Mouse (Mus musculus): Measurements from ENCODE around the gene Rnf186. TPM values are rescaled to one million over a fixed set of nuclear protein-coding genes. Genes with fewer than 3 reads are reported as not detected.

Rnf186 gene
- polyA plus RNA-seq, 1 experiment from 2014 or later, result not detected

- 47% methylated on average over 2 of the region's 2 CpGs for WGBS
- DNase-seq (ENCODE audit: low spot score), result no peak
- H3K4me3 ChIP-seq, result no peak overlapping the region
- H3K4me1 ChIP-seq, result peaks cover 10% of the 10 kb centered on the region
- no peaks in the 10 kb centered on the region for H3K9me3 ChIP-seq
- no peak overlapping the region for H3K27ac ChIP-seq (replicated peaks)
- no peaks in the 10 kb centered on the region for H3K27me3 ChIP-seq (replicated peaks; ENCODE audit: low read depth, poor library complexity, severe bottlenecking)
- H3K36me3 ChIP-seq (replicated peaks), result no peaks in the 10 kb centered on the region
Measured at GRCm38 (mm10) chr4:139001026-139001425, 34.1 kb downstream of the Rnf186 start.

- H3K27me3 ChIP-seq (replicated peaks; ENCODE audit: low read depth, poor library complexity, severe bottlenecking), result no peaks in the 10 kb centered on the region
- peaks cover 10% of the 10 kb centered on the region for H3K4me1 ChIP-seq
- peak; percentile 18 for DNase-seq (ENCODE audit: low spot score)
- H3K36me3 ChIP-seq (replicated peaks), result no peaks in the 10 kb centered on the region
- no peak overlapping the region for H3K27ac ChIP-seq (replicated peaks)
- WGBS, result 34% methylated on average over 6 of the region's 6 CpGs
- no peak overlapping the region for H3K4me3 ChIP-seq
- H3K9me3 ChIP-seq, result no peaks in the 10 kb centered on the region
Measured at GRCm38 (mm10) chr4:139001433-139001832, 34.5 kb downstream of the Rnf186 start.

GRCm38 (mm10) chr4:139004067-139004466 is 37.2 kb downstream of the Rnf186 start:
- Histone ChIP-seq H3K9me3 (no peaks in the 10 kb centered on the region), H3K27me3 (replicated peaks; ENCODE audit: low read depth, poor library complexity, severe bottlenecking) (no peaks in the 10 kb centered on the region), H3K27ac (replicated peaks) (no peak overlapping the region), H3K4me3 (no peak overlapping the region), H3K36me3 (replicated peaks) (no peaks in the 10 kb centered on the region), H3K4me1 (peaks cover 25% of the 10 kb centered on the region)
- no peak for DNase-seq (ENCODE audit: low spot score)
- WGBS, result 76% methylated on average over 8 of the region's 8 CpGs

- 78% methylated on average over 6 of the region's 6 CpGs for WGBS
- H3K4me3 ChIP-seq, result no peak overlapping the region
- peaks cover 25% of the 10 kb centered on the region for H3K4me1 ChIP-seq
- no peaks in the 10 kb centered on the region for H3K9me3 ChIP-seq
- no peak for DNase-seq (ENCODE audit: low spot score)
- no peaks in the 10 kb centered on the region for H3K36me3 ChIP-seq (replicated peaks)
- H3K27ac ChIP-seq (replicated peaks), result no peak overlapping the region
- H3K27me3 ChIP-seq (replicated peaks; ENCODE audit: low read depth, poor library complexity, severe bottlenecking), result no peaks in the 10 kb centered on the region
Measured at GRCm38 (mm10) chr4:139005214-139005613, 38.3 kb downstream of the Rnf186 start.

GRCm38 (mm10) chr4:139007353-139007752 is 40.4 kb downstream of the Rnf186 start:
- WGBS, result 93% methylated on average over 3 of the region's 3 CpGs
- Histone ChIP-seq H3K36me3 (replicated peaks) (no peaks in the 10 kb centered on the region), H3K27ac (replicated peaks) (no peak overlapping the region), H3K27me3 (replicated peaks; ENCODE audit: low read depth, poor library complexity, severe bottlenecking) (no peaks in the 10 kb centered on the region), H3K9me3 (no peaks in the 10 kb centered on the region), H3K4me3 (no peak overlapping the region), H3K4me1 (peaks cover 15% of the 10 kb centered on the region)
- no peak for DNase-seq (ENCODE audit: low spot score)

- Histone ChIP-seq H3K27ac (replicated peaks) (no peak overlapping the region), H3K9me3 (no peaks in the 10 kb centered on the region), H3K36me3 (replicated peaks) (no peaks in the 10 kb centered on the region), H3K27me3 (replicated peaks; ENCODE audit: low read depth, poor library complexity, severe bottlenecking) (no peaks in the 10 kb centered on the region), H3K4me3 (no peak overlapping the region), H3K4me1 (peaks cover 15% of the 10 kb centered on the region)
- DNase-seq (ENCODE audit: low spot score), result no peak
- WGBS, result 60% methylated on average over 6 of the region's 6 CpGs
Measured at GRCm38 (mm10) chr4:139007981-139008536, 41.1 kb downstream of the Rnf186 start.

GRCm38 (mm10) chr4:139011201-139011702 is 44.3 kb downstream of the Rnf186 start:
- Histone ChIP-seq H3K4me1 (peaks cover 15% of the 10 kb centered on the region), H3K9me3 (0 out of 2 replicates have a peak, but pooled peaks cover 4% of the 10 kb centered on the region), H3K27me3 (replicated peaks; ENCODE audit: low read depth, poor library complexity, severe bottlenecking) (no peaks in the 10 kb centered on the region), H3K4me3 (no peak overlapping the region), H3K36me3 (replicated peaks) (no peaks in the 10 kb centered on the region), H3K27ac (replicated peaks) (no peak overlapping the region)
- DNase-seq (ENCODE audit: low spot score), result no peak
- WGBS, result 95% methylated on average over 13 of the region's 13 CpGs

GRCm38 (mm10) chr4:139013281-139013680 is 46.4 kb downstream of the Rnf186 start:
- Histone ChIP-seq H3K4me1 (peaks cover 2% of the 10 kb centered on the region; the same call in 1 of the 2 replicates), H3K9me3 (0 out of 2 replicates have a peak, but pooled peaks cover 4% of the 10 kb centered on the region), H3K27me3 (replicated peaks; ENCODE audit: low read depth, poor library complexity, severe bottlenecking) (no peaks in the 10 kb centered on the region)

GRCm38 (mm10) chr4:139014793-139015192 is 47.9 kb downstream of the Rnf186 start:
- no peak overlapping the region for H3K4me3 ChIP-seq
- no peak overlapping the region for H3K27ac ChIP-seq (replicated peaks)
- H3K4me1 ChIP-seq, result no peaks in the 10 kb centered on the region
- H3K27me3 ChIP-seq (replicated peaks; ENCODE audit: low read depth, poor library complexity, severe bottlenecking), result no peaks in the 10 kb centered on the region
- 0 out of 2 replicates have a peak, but pooled peaks cover 4% of the 10 kb centered on the region for H3K9me3 ChIP-seq
- DNase-seq (ENCODE audit: low spot score), result no peak
- 78% methylated on average over 6 of the region's 6 CpGs for WGBS
- H3K36me3 ChIP-seq (replicated peaks), result no peaks in the 10 kb centered on the region

More at GRCm38 (mm10) chr4:139013281-139013680, 46.4 kb downstream of the Rnf186 start:
- WGBS, result 92% methylated on average over 11 of the region's 11 CpGs
- no peaks in the 10 kb centered on the region for H3K36me3 ChIP-seq (replicated peaks)
- H3K4me3 ChIP-seq, result no peak overlapping the region
- DNase-seq (ENCODE audit: low spot score), result no peak
- H3K27ac ChIP-seq (replicated peaks), result no peak overlapping the region

Other genes with a start within 250 kb of the Rnf186 start
- gene Pla2g2c, start 242.3 kb upstream of the Rnf186 start, polyA plus RNA-seq (2016; fragmentation: Nextera tagmentation; extraction: Ambion mirVana), result 0.52 and 0.65 TPM in 2 replicates
- 1.3 and 1.4 TPM in 2 replicates for gene Ubxn10, start 229.9 kb upstream of the Rnf186 start, polyA plus RNA-seq (2016; fragmentation: Nextera tagmentation; extraction: Ambion mirVana)
- gene Pla2g2f, start 209.5 kb upstream of the Rnf186 start, polyA plus RNA-seq (2016; fragmentation: Nextera tagmentation; extraction: Ambion mirVana), result not detected in 2 replicates
- gene Pla2g2d, start 191.4 kb upstream of the Rnf186 start, polyA plus RNA-seq (2016; fragmentation: Nextera tagmentation; extraction: Ambion mirVana), result 0.26 and 0.80 TPM in 2 replicates
- gene Pla2g5, start 103.6 kb upstream of the Rnf186 start, polyA plus RNA-seq (2016; fragmentation: Nextera tagmentation; extraction: Ambion mirVana), result 0.34 and 0.60 TPM in 2 replicates
- not detected in 2 replicates for gene Gm13030, start 93.1 kb upstream of the Rnf186 start, polyA plus RNA-seq (2016; fragmentation: Nextera tagmentation; extraction: Ambion mirVana)
- gene Pla2g2e, start 89.2 kb upstream of the Rnf186 start, polyA plus RNA-seq (2016; fragmentation: Nextera tagmentation; extraction: Ambion mirVana), result not detected in 2 replicates
- gene Otud3, start 53.2 kb upstream of the Rnf186 start, polyA plus RNA-seq (2016; fragmentation: Nextera tagmentation; extraction: Ambion mirVana), result 3.8 and 4.9 TPM in 2 replicates
- 1.1 and 1.6 TPM in 2 replicates for gene Tmco4, start 5.8 kb downstream of the Rnf186 start, polyA plus RNA-seq (2016; fragmentation: Nextera tagmentation; extraction: Ambion mirVana)
- 0.23 and 0.26 TPM in 2 replicates for gene Htr6, start 108.5 kb downstream of the Rnf186 start, polyA plus RNA-seq (2016; fragmentation: Nextera tagmentation; extraction: Ambion mirVana)
- gene Nbl1, start 125.9 kb downstream of the Rnf186 start, polyA plus RNA-seq (2016; fragmentation: Nextera tagmentation; extraction: Ambion mirVana), result 51.7 and 80.8 TPM in 2 replicates
- gene Minos1, start 164.0 kb downstream of the Rnf186 start, polyA plus RNA-seq (2016; fragmentation: Nextera tagmentation; extraction: Ambion mirVana), result 431 and 444 TPM in 2 replicates
- 388 and 409 TPM in 2 replicates for gene Capzb, start 225.8 kb downstream of the Rnf186 start, polyA plus RNA-seq (2016; fragmentation: Nextera tagmentation; extraction: Ambion mirVana)